Mouse (Mus musculus): ENCODE results near the gene Snn. TPM values are rescaled to one million over a fixed set of nuclear protein-coding genes. Genes with fewer than 3 reads are reported as not detected.

Snn gene
- 113 and 168 TPM in 2 replicates for polyA plus RNA-seq (2012; rRNA removed)

DNA sequence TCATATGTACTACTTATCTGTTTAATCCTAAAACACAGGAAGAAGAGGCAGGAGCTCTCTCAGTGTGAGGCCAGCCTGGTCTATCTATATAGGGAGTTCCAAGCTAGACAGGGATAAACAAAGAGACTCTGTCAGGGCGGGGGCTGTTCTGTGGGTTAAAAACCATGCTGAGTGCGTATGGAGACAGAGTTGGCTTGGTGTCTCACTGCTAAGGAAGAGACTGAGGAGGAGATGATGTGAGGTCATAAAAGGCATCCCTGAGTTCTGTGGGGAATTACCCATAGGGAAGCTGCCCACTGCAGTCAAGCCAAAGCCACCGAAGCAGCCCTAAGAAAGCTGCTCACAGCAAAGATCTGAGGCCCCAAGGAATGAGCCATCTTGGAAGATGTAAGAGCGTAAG, at the start of gene Snn:
TSS of gene Snn (plus strand) at position 301 of the 400 bp plus-strand sequence.

GRCm38 (mm10) chr16:11066029-11066832, 5.5 kb downstream of the Snn start, which contains the start of gene Litaf:
Litaf (minus strand) TSS chr16:11066157.

Other genes starting within 250 kb of the Snn start
- gene Gm11172, start 248.0 kb upstream of the Snn start, polyA plus RNA-seq (2012; rRNA removed), result not detected in 2 replicates
- gene Rmi2, start 225.9 kb upstream of the Snn start, polyA plus RNA-seq (2012; rRNA removed), result 7.0 and 7.5 TPM in 2 replicates
- 30.2 and 54.0 TPM in 2 replicates for gene Litaf, start 5.2 kb downstream of the Snn start, polyA plus RNA-seq (2012; rRNA removed)
- 17.1 and 23.0 TPM in 2 replicates for gene Txndc11, start 73.7 kb downstream of the Snn start, polyA plus RNA-seq (2012; rRNA removed)
- 161 and 163 TPM in 2 replicates for gene Zc3h7a, start 115.4 kb downstream of the Snn start, polyA plus RNA-seq (2012; rRNA removed)
- 122 and 125 TPM in 2 replicates for gene Rsl1d1, start 142.4 kb downstream of the Snn start, polyA plus RNA-seq (2012; rRNA removed)
- gene Gspt1, start 193.4 kb downstream of the Snn start, polyA plus RNA-seq (2012; rRNA removed), result 76.0 and 79.1 TPM in 2 replicates